Comparison of ENCODE assay signal across 9 mouse cellular contexts in genomic region chr2:102049866-102050550, GRCm38 (mm10).
DNase-seq lines count a peak whose midpoint lies in the region; ATAC-seq lines count a peak whose summit lies in the region.
"Had no signal": no experiment of that assay in that cellular context is flagged by ENCODE, and none has a peak within 500 bp of the region (broad histone marks: within the 10 kb centered on the region; RNA-seq: fewer than 3 reads in every experiment).

No protein-coding gene starts in this region.

- ATAC-seq in forebrain, embryonic 11.5 days (replicated peaks; ENCODE audit: low FRiP score), result no peak
- peak; percentile 43; the same call in 1 of the 2 replicates for ATAC-seq in hindbrain, embryonic 11.5 days (ENCODE audit: low FRiP score)
- ATAC-seq in neural tube, embryonic 14.5 days (ENCODE audit: low read depth), result peak; percentile 44; the same call in 1 of the 2 replicates
- ATAC-seq in erythroblast, adult 5-6 weeks (replicated peaks; ENCODE audit: low FRiP score, poor library complexity, severe bottlenecking), result no peak

- no peaks in the 10 kb centered on the region for H3K9me3 ChIP-seq in forebrain, embryonic 10.5 days
- H3K9me3 ChIP-seq in forebrain, embryonic 11.5 days (ENCODE audit: control insufficient read depth, low read length), result no peaks in the 10 kb centered on the region
- no peaks in the 10 kb centered on the region for H3K9me3 ChIP-seq in hindbrain, embryonic 11.5 days (ENCODE audit: control insufficient read depth, low read length)
- H3K9me3 ChIP-seq in neural tube, embryonic 14.5 days (ENCODE audit: control insufficient read depth, low read length), result no peaks in the 10 kb centered on the region
- H3K9me3 ChIP-seq: stomach, embryonic 15.5 days had no signal

- 63% methylated on average over 10 of the region's 10 CpGs for WGBS in forebrain, embryonic 10.5 days
- WGBS in forebrain, embryonic 11.5 days, result 61% methylated on average over 10 of the region's 10 CpGs
- WGBS in hindbrain, embryonic 11.5 days, result 66% methylated on average over 10 of the region's 10 CpGs
- 35% methylated on average over 10 of the region's 10 CpGs for WGBS in neural tube, embryonic 14.5 days

- H3K27me3 ChIP-seq in forebrain, embryonic 10.5 days (ENCODE audit: poor library complexity, severe bottlenecking), result no peaks in the 10 kb centered on the region
- H3K27me3 ChIP-seq in forebrain, embryonic 11.5 days (ENCODE audit: control insufficient read depth, insufficient read depth, low read length), result no peaks in the 10 kb centered on the region
- no peaks in the 10 kb centered on the region for H3K27me3 ChIP-seq in hindbrain, embryonic 11.5 days (ENCODE audit: control insufficient read depth, insufficient read depth, low read length)
- H3K27me3 ChIP-seq in neural tube, embryonic 14.5 days (ENCODE audit: control insufficient read depth, insufficient read depth, low read length), result no peaks in the 10 kb centered on the region
- H3K27me3 ChIP-seq: stomach, embryonic 15.5 days had no signal

- no peak overlapping the region for H3K9ac ChIP-seq in forebrain, embryonic 11.5 days (ENCODE audit: low read length)
- H3K9ac ChIP-seq in hindbrain, embryonic 11.5 days (ENCODE audit: low read depth, low read length), result no peak overlapping the region
- no peak overlapping the region for H3K9ac ChIP-seq in neural tube, embryonic 14.5 days (replicated peaks; ENCODE audit: low read depth, low read length)
- H3K9ac ChIP-seq: stomach, embryonic 15.5 days had no signal

- DNase-seq in forebrain, embryonic 10.5 days (ENCODE audit: extremely low spot score, low spot score), result no peak
- DNase-seq in forebrain, embryonic 11.5 days (ENCODE audit: low spot score), result no peak
- peak; percentile 39 for DNase-seq in R1 (ENCODE audit: low read depth, low spot score)
- DNase-seq in hindbrain, embryonic 11.5 days (ENCODE audit: low spot score), result no peak
- no peak for DNase-seq in gastrocnemius, postnatal 4 days (ENCODE audit: low spot score in 2 of 2)
- no peak for DNase-seq in B cell, adult 2 months

- 0 out of 2 replicates have a peak overlapping the region, but pooled peaks have one; percentile 49 for H3K27ac ChIP-seq in forebrain, embryonic 10.5 days
- no peak overlapping the region; the same call in 1 of the 2 replicates for H3K27ac ChIP-seq in forebrain, embryonic 11.5 days (ENCODE audit: low read depth, low read length)
- no peak overlapping the region for H3K27ac ChIP-seq in hindbrain, embryonic 11.5 days (ENCODE audit: low read depth, low read length)
- peak overlapping the region; percentile 45; the same call in 1 of the 2 replicates for H3K27ac ChIP-seq in neural tube, embryonic 14.5 days (ENCODE audit: low read depth, low read length)
- H3K27ac ChIP-seq: stomach, embryonic 15.5 days had no signal

- H3K4me2 ChIP-seq in forebrain, embryonic 11.5 days (ENCODE audit: low read depth, low read length, severe bottlenecking), result no peak overlapping the region
- no peak overlapping the region for H3K4me2 ChIP-seq in hindbrain, embryonic 11.5 days (replicated peaks; ENCODE audit: low read depth, low read length)
- H3K4me2 ChIP-seq in neural tube, embryonic 14.5 days (ENCODE audit: low read depth, low read length), result no peak overlapping the region
- H3K4me2 ChIP-seq: stomach, embryonic 15.5 days had no signal

- peaks cover 29% of the 10 kb centered on the region for H3K4me1 ChIP-seq in forebrain, embryonic 10.5 days
- H3K4me1 ChIP-seq in forebrain, embryonic 11.5 days (replicated peaks; ENCODE audit: control insufficient read depth, insufficient read depth, low read length), result no peaks in the 10 kb centered on the region; the same call in 1 of the 2 replicates
- 0 out of 2 replicates have a peak, but pooled peaks cover 2% of the 10 kb centered on the region for H3K4me1 ChIP-seq in hindbrain, embryonic 11.5 days (replicated peaks; ENCODE audit: control insufficient read depth, insufficient read depth, low read length)
- H3K4me1 ChIP-seq in neural tube, embryonic 14.5 days (ENCODE audit: control insufficient read depth, insufficient read depth, low read length), result peaks cover 13% of the 10 kb centered on the region; the same call in 1 of the 2 replicates

- H3K36me3 ChIP-seq in forebrain, embryonic 10.5 days (replicated peaks), result peaks cover 41% of the 10 kb centered on the region
- no peaks in the 10 kb centered on the region for H3K36me3 ChIP-seq in forebrain, embryonic 11.5 days (ENCODE audit: control insufficient read depth, insufficient read depth, low read length)
- H3K36me3 ChIP-seq in hindbrain, embryonic 11.5 days (ENCODE audit: control insufficient read depth, insufficient read depth, low read length), result no peaks in the 10 kb centered on the region
- no peaks in the 10 kb centered on the region for H3K36me3 ChIP-seq in neural tube, embryonic 14.5 days (ENCODE audit: control insufficient read depth, insufficient read depth, low read length)
- H3K36me3 ChIP-seq: stomach, embryonic 15.5 days had no signal

- no peak overlapping the region for H3K4me3 ChIP-seq in forebrain, embryonic 10.5 days
- no peak overlapping the region for H3K4me3 ChIP-seq in forebrain, embryonic 11.5 days (ENCODE audit: low read depth, low read length)
- H3K4me3 ChIP-seq in hindbrain, embryonic 11.5 days (ENCODE audit: low read depth, low read length), result no peak overlapping the region
- no peak overlapping the region for H3K4me3 ChIP-seq in neural tube, embryonic 14.5 days (ENCODE audit: low read depth, low read length)
- H3K4me3 ChIP-seq: stomach, embryonic 15.5 days had no signal

Comparison
In these comparisons a context has a peak if more than half of its experiments do, and no peak if none do; other contexts are left out.
1. H3K27ac ChIP-seq: peak in forebrain, embryonic 10.5 days (single experiment) and neural tube, embryonic 14.5 days (single experiment); none in forebrain, embryonic 11.5 days (single experiment) and hindbrain, embryonic 11.5 days (single experiment).
2. ATAC-seq: peak in hindbrain, embryonic 11.5 days (single experiment) and neural tube, embryonic 14.5 days (single experiment); none in forebrain, embryonic 11.5 days (single experiment) and erythroblast, adult 5-6 weeks (single experiment).